Mouse (Mus musculus): ENCODE measurements at regions not wholly inside any gene's neighbourhood (a gene's known extent, or its start where the extent isn't known, plus 50 kb on each side); places are given as distances from the start of the nearest gene placed in this dataset.

DNA sequence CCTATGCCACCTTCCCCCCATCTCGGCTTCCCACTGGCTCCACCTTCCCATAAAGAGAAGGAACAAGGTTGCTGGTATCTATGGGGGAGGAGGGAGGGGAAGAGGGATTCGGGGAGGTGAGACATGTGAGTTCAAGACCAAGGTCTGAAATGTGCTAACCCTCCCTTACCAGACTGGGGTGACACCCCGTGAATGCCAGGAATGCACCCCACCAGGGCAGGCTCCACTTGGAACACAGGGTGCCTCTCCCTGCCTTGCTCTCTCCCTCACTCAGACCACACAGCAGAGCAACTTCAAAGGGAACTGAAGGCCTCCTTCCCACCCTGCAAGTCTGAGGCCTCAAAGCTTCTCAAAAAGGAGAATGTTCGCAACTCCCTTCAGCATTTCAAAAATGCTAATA lies 230.5 kb upstream of the Rgma start:
- ATAC-seq: no peak
- Histone ChIP-seq H3K36me3 (no peaks in the 10 kb centered on the region), H3K27ac (no peak overlapping the region), H3K9me3 (replicated peaks) (no peaks in the 10 kb centered on the region), H3K4me1 (no peaks in the 10 kb centered on the region), H3K4me3 (no peak overlapping the region), H3K4me2 (no peak overlapping the region), H3K9ac (no peak overlapping the region), H3K27me3 (replicated peaks) (peaks cover 16% of the 10 kb centered on the region)
- WGBS (ENCODE audit: insufficient replicate concordance): 42% methylated on average over 4 of the region's 4 CpGs

DNA sequence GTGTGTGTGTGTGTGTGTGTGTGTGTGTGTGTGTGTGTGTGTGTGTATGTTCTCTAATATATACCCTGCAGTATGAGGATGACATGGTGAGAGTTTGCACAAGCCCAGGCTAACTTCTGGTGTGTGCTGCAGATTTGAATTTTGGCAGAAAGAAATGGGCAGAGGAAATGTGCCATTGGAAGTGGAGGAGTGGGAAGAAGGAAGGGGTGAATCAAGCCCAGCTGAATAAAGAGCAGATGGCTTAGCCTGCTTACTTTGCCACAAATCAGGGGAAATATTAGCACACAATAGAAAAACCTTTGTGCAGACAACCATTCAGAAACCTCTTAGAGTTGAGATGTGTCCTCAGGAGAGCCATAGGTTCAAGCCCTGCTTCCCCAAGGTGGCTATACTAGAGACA lies 228.1 kb upstream of the Rgma start:
- Histone ChIP-seq H3K9ac (no peak overlapping the region), H3K4me2 (no peak overlapping the region), H3K4me3 (no peak overlapping the region), H3K4me1 (no peaks in the 10 kb centered on the region), H3K9me3 (replicated peaks) (no peaks in the 10 kb centered on the region), H3K27me3 (replicated peaks) (no peaks in the 10 kb centered on the region), H3K36me3 (no peaks in the 10 kb centered on the region), H3K27ac (no peak overlapping the region)
- no peak for ATAC-seq

DNA sequence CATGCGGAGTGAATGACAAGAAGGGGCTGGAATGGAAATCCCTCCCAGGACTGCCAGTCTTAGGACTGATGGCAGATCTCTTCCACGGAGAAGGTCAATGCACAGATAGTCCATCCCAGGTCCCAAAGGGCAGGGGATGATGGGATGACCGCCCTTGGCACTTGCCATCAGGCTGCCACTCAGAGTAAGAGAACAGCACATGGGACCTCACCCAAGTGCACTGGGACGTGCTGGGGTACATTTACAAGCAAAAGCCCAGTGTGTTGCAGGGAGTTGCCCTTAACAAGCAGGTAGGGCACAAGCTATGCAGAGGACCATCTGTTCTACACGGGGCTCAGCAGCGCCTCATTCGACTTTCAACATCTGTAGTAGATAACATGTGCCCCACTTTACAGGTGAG lies 224.9 kb upstream of the Rgma start:
- H3K4me3 ChIP-seq: no peak overlapping the region
- no peaks in the 10 kb centered on the region for H3K36me3 ChIP-seq
- H3K4me2 ChIP-seq: no peak overlapping the region
- no peaks in the 10 kb centered on the region for H3K27me3 ChIP-seq (replicated peaks)
- H3K9me3 ChIP-seq (replicated peaks): no peaks in the 10 kb centered on the region
- ATAC-seq: no peak
- no peaks in the 10 kb centered on the region for H3K4me1 ChIP-seq
- no peak overlapping the region for H3K9ac ChIP-seq
- 64% methylated on average over 7 of the region's 7 CpGs for WGBS (ENCODE audit: insufficient replicate concordance)
- H3K27ac ChIP-seq: no peak overlapping the region

DNA sequence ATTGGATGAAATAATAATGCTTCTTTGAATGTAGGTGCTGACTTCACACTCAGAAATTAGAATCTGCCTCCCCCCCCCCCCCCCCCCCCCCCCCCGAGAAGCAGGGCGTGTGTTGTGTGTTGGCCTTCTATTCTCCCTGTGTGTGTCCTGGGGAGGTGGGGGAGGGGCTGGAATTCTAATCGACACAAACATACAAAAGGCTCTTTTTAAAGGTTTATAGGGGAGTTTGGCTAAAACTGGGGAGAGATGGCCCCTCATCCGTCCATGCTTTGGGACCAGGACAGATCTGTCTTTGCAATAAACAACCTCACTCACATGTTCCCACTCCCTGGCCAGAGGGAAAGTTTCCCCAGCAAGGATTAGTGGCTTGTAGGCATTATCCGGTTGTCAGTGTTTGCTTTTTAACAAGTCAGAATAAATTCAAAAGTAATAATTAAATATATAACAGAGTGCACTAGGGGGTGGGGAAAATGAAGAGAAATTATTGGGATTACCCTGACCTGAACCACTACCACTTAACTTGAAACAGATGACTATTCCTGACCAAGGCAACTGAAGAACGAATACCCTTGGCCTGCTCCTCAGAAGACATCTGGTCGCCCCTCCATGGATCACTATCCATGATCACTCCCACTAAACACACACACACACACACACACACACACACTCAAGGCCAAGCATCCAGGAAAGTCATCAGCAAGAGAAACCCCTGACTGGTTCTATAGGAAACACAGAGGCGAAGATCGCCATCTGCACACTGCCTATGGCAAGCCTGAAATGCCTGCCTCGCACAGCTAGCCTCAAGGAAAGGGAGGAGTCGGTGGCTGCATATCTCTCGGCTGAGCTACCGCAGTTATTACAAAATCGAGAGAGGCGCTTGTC lies 223.5 kb upstream of the Rgma start:
- ATAC-seq: no peak
- Histone ChIP-seq H3K4me3 (no peak overlapping the region), H3K27me3 (replicated peaks) (no peaks in the 10 kb centered on the region), H3K4me2 (no peak overlapping the region), H3K9me3 (replicated peaks) (no peaks in the 10 kb centered on the region), H3K4me1 (no peaks in the 10 kb centered on the region), H3K36me3 (no peaks in the 10 kb centered on the region), H3K9ac (no peak overlapping the region), H3K27ac (no peak overlapping the region)
- WGBS (ENCODE audit: insufficient replicate concordance): 57% methylated on average over 13 of the region's 15 CpGs

DNA sequence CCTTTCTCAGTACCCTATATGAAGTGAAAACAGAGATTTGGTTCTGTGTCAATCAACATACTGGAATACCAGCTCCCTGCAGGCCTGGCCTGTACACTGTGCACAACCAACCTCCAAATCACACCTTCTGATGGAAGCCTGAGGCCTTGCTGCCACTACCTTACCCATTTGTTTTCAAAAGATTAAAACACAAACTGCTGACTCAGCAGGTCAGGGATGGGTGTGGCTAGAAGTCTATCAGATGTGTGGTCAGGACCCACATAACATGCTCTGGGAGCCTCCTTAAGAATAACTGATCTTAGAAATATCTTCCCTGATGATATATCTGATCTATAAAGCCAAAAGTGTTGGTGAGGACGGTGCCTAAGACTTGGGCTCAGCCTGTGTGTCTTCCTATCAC lies 221.6 kb upstream of the Rgma start:
- no peaks in the 10 kb centered on the region for H3K36me3 ChIP-seq
- H3K4me3 ChIP-seq: no peak overlapping the region
- H3K4me1 ChIP-seq: no peaks in the 10 kb centered on the region
- H3K9ac ChIP-seq: no peak overlapping the region
- H3K27ac ChIP-seq: no peak overlapping the region
- H3K9me3 ChIP-seq (replicated peaks): no peaks in the 10 kb centered on the region
- WGBS (ENCODE audit: insufficient replicate concordance): 69% methylated on average over 1 of the region's 1 CpGs
- no peaks in the 10 kb centered on the region for H3K27me3 ChIP-seq (replicated peaks)
- no peak overlapping the region for H3K4me2 ChIP-seq
- ATAC-seq: no peak

DNA sequence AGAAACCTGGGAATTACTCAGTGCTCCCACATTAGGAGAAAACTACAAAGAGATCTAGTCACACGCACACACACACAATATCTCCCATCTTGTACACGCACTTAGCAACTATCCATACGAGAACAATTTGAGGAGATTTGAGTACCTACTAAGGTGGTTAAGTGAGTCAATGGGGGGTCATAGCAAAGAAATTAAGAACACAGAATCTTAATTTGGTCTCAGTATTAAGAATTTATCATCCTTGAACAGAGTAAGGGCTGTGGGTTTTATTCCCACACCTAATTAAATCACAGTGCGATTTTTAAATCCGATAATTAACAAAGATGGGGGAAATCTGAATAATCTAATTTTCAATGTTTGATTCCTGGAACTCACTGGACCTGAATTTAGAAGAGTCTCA lies 216.5 kb upstream of the Rgma start:
- H3K4me2 ChIP-seq: no peak overlapping the region

DNA sequence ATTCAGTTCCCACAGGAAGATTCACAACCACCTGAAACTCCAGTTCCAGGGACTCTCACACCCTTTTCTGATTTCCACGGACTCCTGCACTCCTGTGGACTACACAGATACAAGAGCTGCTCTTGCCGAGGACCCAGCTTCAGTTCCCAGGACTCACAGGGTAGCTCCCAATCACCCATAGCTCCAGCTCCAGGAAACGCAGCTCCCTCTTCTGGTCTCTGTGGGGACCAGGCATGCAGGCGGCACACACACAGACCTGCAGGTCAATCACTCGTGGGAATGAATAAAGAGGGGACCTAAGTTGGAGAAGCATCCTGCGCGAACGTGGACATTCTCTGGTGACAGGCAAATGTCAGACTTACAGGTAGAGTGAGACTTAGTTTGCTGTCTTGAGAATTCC lies 214.3 kb upstream of the Rgma start:
- Histone ChIP-seq H3K9me3 (replicated peaks) (no peaks in the 10 kb centered on the region), H3K36me3 (no peaks in the 10 kb centered on the region), H3K4me1 (no peaks in the 10 kb centered on the region), H3K4me3 (no peak overlapping the region), H3K4me2 (no peak overlapping the region), H3K27ac (no peak overlapping the region), H3K27me3 (replicated peaks) (no peaks in the 10 kb centered on the region), H3K9ac (no peak overlapping the region)
- ATAC-seq: no peak
- WGBS (ENCODE audit: insufficient replicate concordance): 66% methylated on average over 8 of the region's 8 CpGs

More for the DNA sequence above, 216.5 kb upstream of the Rgma start:
- WGBS (ENCODE audit: insufficient replicate concordance): 81% methylated on average over 5 of the region's 5 CpGs
- no peak for ATAC-seq
- Histone ChIP-seq H3K9ac (no peak overlapping the region), H3K27ac (no peak overlapping the region), H3K36me3 (no peaks in the 10 kb centered on the region), H3K9me3 (replicated peaks) (no peaks in the 10 kb centered on the region), H3K4me3 (no peak overlapping the region), H3K27me3 (replicated peaks) (no peaks in the 10 kb centered on the region), H3K4me1 (no peaks in the 10 kb centered on the region)

DNA sequence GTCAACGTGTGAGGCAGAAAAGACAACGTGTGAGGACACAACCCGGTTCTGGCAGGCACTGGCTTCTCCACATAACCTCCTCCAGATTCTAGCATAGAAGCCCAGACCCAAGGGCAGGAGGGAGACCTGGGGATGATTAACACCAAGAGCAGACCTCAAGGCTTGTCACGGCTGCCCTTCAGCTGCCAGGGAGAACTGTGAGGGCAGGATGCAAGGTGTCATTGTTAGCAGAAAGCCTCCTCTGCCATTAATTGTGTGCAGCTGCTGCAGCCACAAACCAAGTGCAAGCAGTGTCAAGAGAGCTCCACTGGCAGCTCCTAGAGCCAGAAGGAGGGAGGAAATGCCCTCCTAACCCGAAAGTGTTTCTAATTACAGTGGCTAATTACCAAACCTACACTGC lies 211.6 kb upstream of the Rgma start:
- 57% methylated on average over 5 of the region's 5 CpGs for WGBS (ENCODE audit: insufficient replicate concordance)
- ATAC-seq: no peak
- Histone ChIP-seq H3K4me3 (no peak overlapping the region), H3K9me3 (replicated peaks) (no peaks in the 10 kb centered on the region), H3K4me2 (no peak overlapping the region), H3K27ac (no peak overlapping the region), H3K4me1 (no peaks in the 10 kb centered on the region), H3K27me3 (replicated peaks) (no peaks in the 10 kb centered on the region), H3K36me3 (no peaks in the 10 kb centered on the region), H3K9ac (no peak overlapping the region)

DNA sequence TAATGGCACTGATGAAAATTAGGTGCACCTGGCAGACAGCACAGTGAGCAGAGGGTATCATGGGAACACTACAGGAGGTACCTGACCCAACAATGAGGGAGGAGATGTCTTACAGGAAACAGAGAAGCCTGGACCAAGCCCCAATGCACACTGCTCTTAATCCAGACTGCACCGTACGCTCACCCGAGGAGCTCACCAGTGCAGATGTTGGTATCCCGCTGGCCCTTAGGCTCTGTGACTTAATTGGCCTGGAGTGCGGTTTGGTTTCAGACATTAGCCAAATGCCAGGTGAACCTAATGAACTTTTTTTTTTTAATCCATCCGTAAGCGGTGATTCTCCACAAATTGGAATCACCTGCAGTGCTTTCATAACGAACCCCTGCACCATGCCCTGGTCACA lies 209.8 kb upstream of the Rgma start:
- Histone ChIP-seq H3K4me1 (no peaks in the 10 kb centered on the region), H3K27me3 (replicated peaks) (no peaks in the 10 kb centered on the region), H3K4me3 (no peak overlapping the region), H3K4me2 (no peak overlapping the region), H3K27ac (no peak overlapping the region), H3K36me3 (no peaks in the 10 kb centered on the region), H3K9ac (no peak overlapping the region), H3K9me3 (replicated peaks) (no peaks in the 10 kb centered on the region)
- ATAC-seq: no peak
- 83% methylated on average over 8 of the region's 8 CpGs for WGBS (ENCODE audit: insufficient replicate concordance)

DNA sequence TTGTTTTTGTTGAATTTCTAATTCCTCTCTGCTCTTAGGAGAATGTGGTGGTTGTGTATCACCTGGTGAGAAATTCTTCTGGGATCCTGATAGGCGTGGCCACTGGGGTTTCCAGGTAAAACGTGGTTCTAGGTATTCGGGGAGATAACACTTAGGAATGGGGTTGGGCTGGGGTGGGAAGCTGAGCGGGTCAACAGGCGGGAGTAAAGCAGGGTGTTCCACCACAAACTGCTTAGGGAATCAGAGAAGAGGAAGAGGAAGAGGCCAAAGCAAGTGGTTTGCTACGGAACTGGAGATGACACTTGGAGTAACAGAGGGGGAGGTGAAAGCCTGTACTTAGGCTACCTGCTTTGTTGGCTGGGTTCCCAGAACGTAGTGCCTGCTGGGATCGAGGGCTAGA lies 205.9 kb upstream of the Rgma start:
- Histone ChIP-seq H3K4me3 (no peak overlapping the region), H3K9ac (no peak overlapping the region), H3K27ac (no peak overlapping the region), H3K4me2 (no peak overlapping the region), H3K36me3 (no peaks in the 10 kb centered on the region), H3K9me3 (replicated peaks) (peaks cover 6% of the 10 kb centered on the region; the same call in 1 of the 2 replicates), H3K27me3 (replicated peaks) (no peaks in the 10 kb centered on the region), H3K4me1 (no peaks in the 10 kb centered on the region)
- no peak for ATAC-seq
- WGBS (ENCODE audit: insufficient replicate concordance): 55% methylated on average over 8 of the region's 8 CpGs

DNA sequence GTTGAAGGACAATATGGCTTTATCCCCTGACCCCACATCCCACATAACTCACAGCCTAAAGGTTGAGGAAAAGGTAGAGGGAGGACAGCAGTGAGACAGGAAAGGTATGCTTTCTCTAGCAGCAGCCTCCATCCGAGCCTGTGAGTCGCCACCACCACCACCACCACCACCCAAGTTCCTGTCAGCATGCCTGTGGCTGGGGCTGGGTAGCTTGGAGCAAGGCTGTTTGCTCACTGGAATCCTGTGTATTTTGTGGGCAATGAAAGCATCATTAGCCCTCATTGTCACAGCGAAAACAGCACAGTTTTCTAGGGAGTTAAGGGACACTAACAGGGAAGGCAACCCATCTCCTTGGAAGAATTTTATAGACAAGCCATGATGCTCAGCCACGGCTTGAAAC lies 202.7 kb upstream of the Rgma start:
- Histone ChIP-seq H3K27me3 (replicated peaks) (no peaks in the 10 kb centered on the region), H3K27ac (no peak overlapping the region), H3K4me1 (no peaks in the 10 kb centered on the region), H3K4me3 (no peak overlapping the region), H3K9me3 (replicated peaks) (peaks cover 11% of the 10 kb centered on the region; the same call in 1 of the 2 replicates), H3K9ac (no peak overlapping the region), H3K36me3 (no peaks in the 10 kb centered on the region), H3K4me2 (no peak overlapping the region)
- WGBS (ENCODE audit: insufficient replicate concordance): 64% methylated on average over 4 of the region's 4 CpGs
- no peak for ATAC-seq

DNA sequence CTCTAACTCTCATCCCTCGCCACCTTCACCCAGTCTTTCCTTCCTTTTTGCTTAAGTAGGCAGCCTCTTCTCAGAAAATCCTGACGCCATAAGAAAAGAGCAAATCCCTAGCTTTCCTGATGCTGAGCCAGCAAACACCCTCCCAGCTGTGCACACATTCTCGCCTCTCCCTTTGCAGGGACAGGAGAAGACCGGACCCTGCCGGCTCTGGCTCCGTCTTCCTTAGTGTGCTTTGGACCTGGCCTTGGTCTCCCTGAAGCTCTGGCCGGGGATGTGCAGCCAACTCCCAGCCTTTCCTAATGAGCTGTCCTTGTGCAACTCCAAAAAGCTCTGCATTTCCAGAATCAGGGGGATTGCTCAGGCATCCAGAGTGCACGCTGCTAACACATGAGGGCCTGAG lies 191.5 kb upstream of the Rgma start:
- 71% methylated on average over 8 of the region's 8 CpGs for WGBS (ENCODE audit: insufficient replicate concordance)
- Histone ChIP-seq H3K4me2 (no peak overlapping the region), H3K27me3 (replicated peaks) (no peaks in the 10 kb centered on the region), H3K27ac (no peak overlapping the region), H3K4me1 (no peaks in the 10 kb centered on the region), H3K9me3 (replicated peaks) (peaks cover 22% of the 10 kb centered on the region), H3K4me3 (no peak overlapping the region), H3K9ac (no peak overlapping the region), H3K36me3 (no peaks in the 10 kb centered on the region)
- no peak for ATAC-seq
